14 mouse cellular contexts compared by ENCODE assay signal in genomic region chr3:103188451-103188850, GRCm38 (mm10).
"Had no signal": no experiment of that assay in that cellular context is flagged by ENCODE, and none has a peak within 500 bp of the region (broad histone marks: within the 10 kb centered on the region; RNA-seq: fewer than 3 reads in every experiment).

No protein-coding gene starts in this region.

- H3K27me3 ChIP-seq: limb, embryonic 15.5 days; liver, embryonic 15.5 days; neural tube, embryonic 15.5 days had no signal

- H3K27ac ChIP-seq: limb, embryonic 15.5 days; liver, embryonic 15.5 days; midbrain, embryonic 10.5 days; neural tube, embryonic 15.5 days had no signal

- DNase-seq: kidney, adult 2 months; kidney, postnatal 25 days; lung, embryonic 14.5 days; lung, postnatal 10 days; lung, postnatal 4 days; midbrain, embryonic 14.5 days; right cerebral cortex, adult 18-20 months; thymus, adult 18-20 months; thymus, postnatal 36 days had no signal

- H3K36me3 ChIP-seq: limb, embryonic 15.5 days; liver, embryonic 15.5 days; midbrain, embryonic 10.5 days; neural tube, embryonic 15.5 days had no signal

- H3K9ac ChIP-seq: limb, embryonic 15.5 days; liver, embryonic 15.5 days; lung, embryonic 14.5 days; neural tube, embryonic 15.5 days had no signal

- H3K4me3 ChIP-seq: limb, embryonic 15.5 days; liver, embryonic 15.5 days; midbrain, embryonic 10.5 days; myocyte; neural tube, embryonic 15.5 days had no signal

- H3K9me3 ChIP-seq: limb, embryonic 15.5 days; liver, embryonic 15.5 days; neural tube, embryonic 15.5 days had no signal

- H3K4me1 ChIP-seq: liver, embryonic 15.5 days; midbrain, embryonic 10.5 days; neural tube, embryonic 15.5 days had no signal

- H3K4me2 ChIP-seq: limb, embryonic 15.5 days; liver, embryonic 15.5 days; lung, embryonic 14.5 days; neural tube, embryonic 15.5 days had no signal
